Mouse (Mus musculus): ENCODE measurements around the gene Ehf. TPM values are rescaled to one million over a fixed set of nuclear protein-coding genes. Genes with fewer than 3 reads are reported as not detected.
A peak's percentile ranks its signal among the peaks of the same experiment; 100 is the strongest.

The Ehf gene
- polyA plus RNA-seq, 1 experiment from 2014 or later = 0.09 TPM

DNA sequence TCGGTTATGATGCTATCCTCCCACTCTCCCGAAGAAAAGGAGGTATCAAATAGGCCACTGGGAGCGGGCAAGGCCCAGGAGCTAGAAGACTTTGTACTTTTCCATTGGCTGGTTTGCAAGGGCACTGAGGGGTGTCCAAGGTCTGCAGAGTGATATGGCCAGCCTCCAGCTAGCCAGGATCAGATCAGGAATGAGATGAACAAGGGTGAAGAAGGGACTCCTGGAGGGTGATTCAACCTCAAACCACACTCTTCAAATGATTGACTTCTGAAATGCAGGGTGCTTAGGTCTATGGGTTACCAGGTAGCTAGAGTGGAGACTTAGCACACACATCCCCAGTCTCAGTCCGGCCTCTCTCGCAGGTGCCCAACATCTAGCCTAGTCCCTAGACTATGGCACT is 9.3 kb downstream of the Ehf start:
- H3K27me3 ChIP-seq (replicated peaks) = peaks cover 3% of the 10 kb centered on the region
- H3K27ac ChIP-seq (replicated peaks) = no peak overlapping the region
- H3K4me3 ChIP-seq = no peak overlapping the region
- H3K36me3 ChIP-seq = no peaks in the 10 kb centered on the region
- no peaks in the 10 kb centered on the region for H3K9me3 ChIP-seq
- H3K9ac ChIP-seq = no peak overlapping the region
- H3K4me1 ChIP-seq = peaks cover 16% of the 10 kb centered on the region
- no peak overlapping the region for H3K4me2 ChIP-seq
- no peak for ATAC-seq (ENCODE audit: extremely low read depth, insufficient number of reproducible peaks, low FRiP score, low TSS enrichment)
- 66% methylated on average over 5 of the region's 5 CpGs for WGBS

DNA sequence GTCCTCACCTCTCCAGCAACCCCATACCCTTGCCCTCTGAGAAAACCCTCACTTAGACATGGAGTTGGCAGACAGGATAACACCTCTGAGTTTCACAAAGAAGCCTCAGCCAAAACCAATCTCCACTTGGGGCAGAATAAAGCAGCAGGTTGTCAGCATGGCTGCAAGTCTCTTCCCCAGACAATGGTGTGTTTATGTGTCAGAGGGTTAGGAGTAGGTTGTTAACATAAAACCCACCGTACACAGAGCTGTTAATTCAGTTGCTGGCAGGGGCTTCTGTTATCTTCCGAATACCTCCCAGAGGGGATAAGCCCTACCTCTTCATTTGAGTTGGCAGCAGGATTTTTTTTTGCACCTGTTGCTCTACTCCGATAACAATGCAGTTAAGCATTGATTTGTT is 9.9 kb downstream of the Ehf start:
- Histone ChIP-seq H3K4me3 (no peak overlapping the region), H3K4me1 (peaks cover 12% of the 10 kb centered on the region), H3K9ac (no peak overlapping the region), H3K4me2 (no peak overlapping the region), H3K36me3 (no peaks in the 10 kb centered on the region), H3K9me3 (no peaks in the 10 kb centered on the region), H3K27me3 (replicated peaks) (peaks cover 3% of the 10 kb centered on the region), H3K27ac (replicated peaks) (no peak overlapping the region)
- 29% methylated on average over 3 of the region's 3 CpGs for WGBS
- no peak for ATAC-seq (ENCODE audit: extremely low read depth, insufficient number of reproducible peaks, low FRiP score, low TSS enrichment)

- H3K4me2 ChIP-seq = no peak overlapping the region
- no peak overlapping the region for H3K9ac ChIP-seq
- H3K27ac ChIP-seq (replicated peaks) = no peak overlapping the region
- peaks cover 3% of the 10 kb centered on the region; the same call in 1 of the 2 replicates for H3K27me3 ChIP-seq (replicated peaks)
- WGBS = 69% methylated on average over 2 of the region's 2 CpGs
- H3K4me1 ChIP-seq = peaks cover 12% of the 10 kb centered on the region
- no peak for ATAC-seq (ENCODE audit: extremely low read depth, insufficient number of reproducible peaks, low FRiP score, low TSS enrichment)
- H3K9me3 ChIP-seq = no peaks in the 10 kb centered on the region
- H3K36me3 ChIP-seq = no peaks in the 10 kb centered on the region
- no peak overlapping the region for H3K4me3 ChIP-seq
These were observed 12.3 kb downstream of the Ehf start for GRCm38 (mm10) chr2:103290705-103291269.

DNA sequence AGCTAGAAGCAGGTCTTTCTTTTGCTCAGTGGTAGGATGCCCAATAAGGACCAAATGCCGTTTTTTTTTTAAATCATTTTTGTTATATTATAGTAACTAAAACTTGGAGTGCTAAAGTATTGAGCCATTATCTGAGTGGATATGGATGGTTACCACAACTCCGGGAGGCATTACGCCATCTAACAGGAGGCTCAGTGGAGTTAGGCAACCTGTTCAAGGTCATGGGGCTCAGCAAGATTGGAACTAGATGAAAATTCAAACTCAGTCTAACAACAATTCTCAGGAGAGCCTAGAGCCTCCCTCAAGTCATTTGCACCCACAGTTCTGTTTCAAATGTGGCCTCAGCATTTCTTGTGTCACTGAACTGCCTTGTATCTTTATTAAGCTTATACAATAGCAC is 12.9 kb downstream of the Ehf start:
- Histone ChIP-seq H3K4me3 (no peak overlapping the region), H3K9ac (no peak overlapping the region), H3K27me3 (replicated peaks) (no peaks in the 10 kb centered on the region), H3K9me3 (no peaks in the 10 kb centered on the region), H3K27ac (replicated peaks) (no peak overlapping the region), H3K4me2 (no peak overlapping the region), H3K4me1 (peaks cover 12% of the 10 kb centered on the region), H3K36me3 (no peaks in the 10 kb centered on the region)
- WGBS = 88% methylated on average over 3 of the region's 3 CpGs
- ATAC-seq (ENCODE audit: extremely low read depth, insufficient number of reproducible peaks, low FRiP score, low TSS enrichment) = no peak

GRCm38 (mm10) chr2:103289407-103289950 is 13.6 kb downstream of the Ehf start:
- Histone ChIP-seq H3K4me3 (no peak overlapping the region), H3K4me1 (peaks cover 11% of the 10 kb centered on the region), H3K36me3 (no peaks in the 10 kb centered on the region), H3K27me3 (replicated peaks) (no peaks in the 10 kb centered on the region), H3K9ac (no peak overlapping the region), H3K9me3 (no peaks in the 10 kb centered on the region), H3K4me2 (no peak overlapping the region), H3K27ac (replicated peaks) (no peak overlapping the region)
- ATAC-seq (ENCODE audit: extremely low read depth, insufficient number of reproducible peaks, low FRiP score, low TSS enrichment) = no peak
- WGBS = 44% methylated on average over 7 of the region's 7 CpGs

GRCm38 (mm10) chr2:103287716-103288115 is 15.4 kb downstream of the Ehf start:
- no peak for ATAC-seq (ENCODE audit: extremely low read depth, insufficient number of reproducible peaks, low FRiP score, low TSS enrichment)
- 83% methylated on average over 5 of the region's 5 CpGs for WGBS
- H3K4me3 ChIP-seq = no peak overlapping the region
- no peaks in the 10 kb centered on the region for H3K36me3 ChIP-seq
- H3K4me2 ChIP-seq = no peak overlapping the region
- peaks cover 15% of the 10 kb centered on the region for H3K4me1 ChIP-seq
- no peaks in the 10 kb centered on the region; the same call in 1 of the 2 replicates for H3K27me3 ChIP-seq (replicated peaks)
- H3K9ac ChIP-seq = no peak overlapping the region
- no peak overlapping the region for H3K27ac ChIP-seq (replicated peaks)
- no peaks in the 10 kb centered on the region for H3K9me3 ChIP-seq

DNA sequence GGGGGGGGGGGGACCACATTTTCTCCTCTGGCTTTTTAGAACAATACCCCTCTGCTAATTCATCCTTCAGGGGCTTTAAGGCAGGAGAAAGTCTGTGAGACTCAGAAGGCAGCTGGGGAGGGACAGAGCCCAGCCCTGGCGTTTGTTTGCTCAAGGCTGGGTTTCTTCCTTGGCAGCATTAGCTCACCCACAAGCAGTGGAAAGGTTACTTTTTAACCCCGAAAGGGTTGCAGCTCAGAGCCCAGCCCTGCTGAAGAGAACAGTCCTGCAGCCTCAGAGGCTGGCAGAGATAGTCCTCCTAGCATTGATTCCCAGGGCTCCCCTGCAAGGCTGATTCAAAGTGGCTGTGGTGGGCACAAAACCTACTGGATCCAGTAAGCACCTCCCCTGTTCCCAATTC is 17.5 kb downstream of the Ehf start:
- Histone ChIP-seq H3K4me3 (no peak overlapping the region), H3K4me2 (no peak overlapping the region), H3K4me1 (peaks cover 24% of the 10 kb centered on the region), H3K9me3 (no peaks in the 10 kb centered on the region), H3K27me3 (replicated peaks) (no peaks in the 10 kb centered on the region; the same call in 1 of the 2 replicates), H3K9ac (no peak overlapping the region), H3K27ac (replicated peaks) (no peak overlapping the region), H3K36me3 (no peaks in the 10 kb centered on the region)
- no peak for ATAC-seq (ENCODE audit: extremely low read depth, insufficient number of reproducible peaks, low FRiP score, low TSS enrichment)
- 50% methylated on average over 2 of the region's 2 CpGs for WGBS

GRCm38 (mm10) chr2:103283730-103284129 is 19.3 kb downstream of the Ehf start:
- ATAC-seq (ENCODE audit: extremely low read depth, insufficient number of reproducible peaks, low FRiP score, low TSS enrichment) = no peak
- H3K4me1 ChIP-seq = peaks cover 15% of the 10 kb centered on the region
- 65% methylated on average over 8 of the region's 8 CpGs for WGBS
- H3K9me3 ChIP-seq = no peaks in the 10 kb centered on the region
- H3K4me2 ChIP-seq = no peak overlapping the region
- H3K4me3 ChIP-seq = no peak overlapping the region
- H3K36me3 ChIP-seq = no peaks in the 10 kb centered on the region
- H3K9ac ChIP-seq = no peak overlapping the region
- H3K27me3 ChIP-seq (replicated peaks) = no peaks in the 10 kb centered on the region; the same call in 1 of the 2 replicates
- no peak overlapping the region for H3K27ac ChIP-seq (replicated peaks)

DNA sequence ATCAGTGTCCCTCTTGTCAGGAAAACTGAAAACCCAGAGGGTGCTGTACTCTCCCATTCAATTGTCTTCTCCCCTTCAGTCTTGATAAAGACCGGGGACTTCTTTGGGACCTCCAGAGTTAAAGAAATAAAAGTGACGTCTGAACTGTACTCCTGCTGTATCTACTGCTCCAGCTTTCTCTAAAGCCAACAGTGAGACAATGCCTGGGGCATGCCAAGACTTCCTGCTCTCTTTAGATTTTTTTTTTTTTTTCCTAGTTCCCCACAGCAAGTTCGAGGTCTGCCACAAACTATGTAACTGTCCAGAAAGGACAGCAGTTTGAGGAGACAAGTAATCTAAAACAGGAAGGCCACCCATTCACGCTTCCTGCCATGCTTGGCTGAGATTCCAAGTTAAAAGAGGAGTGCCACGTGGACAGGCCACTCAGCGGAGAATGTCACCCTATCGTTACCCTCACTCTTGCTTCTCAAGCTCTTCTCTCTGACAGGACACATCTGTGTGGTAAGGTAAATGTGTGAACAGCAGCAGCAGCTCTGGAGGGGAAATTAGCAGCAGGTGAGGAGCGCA is 20.8 kb downstream of the Ehf start:
- no peaks in the 10 kb centered on the region for H3K36me3 ChIP-seq
- 24% methylated on average over 8 of the region's 8 CpGs for WGBS
- H3K9ac ChIP-seq = no peak overlapping the region
- peaks cover 22% of the 10 kb centered on the region for H3K4me1 ChIP-seq
- H3K4me2 ChIP-seq = peak overlapping the region; percentile 18; the same call in 1 of the 2 replicates
- no peaks in the 10 kb centered on the region; the same call in 1 of the 2 replicates for H3K27me3 ChIP-seq (replicated peaks)
- H3K9me3 ChIP-seq = no peaks in the 10 kb centered on the region
- ATAC-seq (ENCODE audit: extremely low read depth, insufficient number of reproducible peaks, low FRiP score, low TSS enrichment) = no peak
- H3K4me3 ChIP-seq = no peak overlapping the region
- peak overlapping the region; percentile 40; the same call in 1 of the 2 replicates for H3K27ac ChIP-seq (replicated peaks)

DNA sequence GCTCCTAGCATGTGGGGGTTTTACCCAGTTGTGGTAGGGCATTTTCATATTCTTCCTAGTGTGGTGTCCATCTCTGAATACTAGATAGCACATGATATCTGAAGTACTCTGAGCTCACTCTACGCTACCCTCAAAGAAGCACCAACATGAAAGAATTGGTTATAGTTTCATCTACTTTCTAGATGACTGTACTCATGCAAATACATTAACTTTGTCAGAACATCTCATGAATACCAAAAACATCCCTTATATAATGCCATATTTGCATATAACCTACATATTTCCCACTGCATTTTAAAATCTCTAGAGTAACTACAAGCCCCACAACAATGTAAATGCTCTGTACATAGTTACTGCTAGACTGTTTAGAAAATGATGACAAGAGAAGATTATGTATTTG is 23.2 kb downstream of the Ehf start:
- 93% methylated on average over 1 of the region's 1 CpGs for WGBS

GRCm38 (mm10) chr2:103278476-103278875 is 24.6 kb downstream of the Ehf start:
- H3K4me3 ChIP-seq = no peak overlapping the region
- H3K27me3 ChIP-seq (replicated peaks) = no peaks in the 10 kb centered on the region; the same call in 1 of the 2 replicates
- ATAC-seq (ENCODE audit: extremely low read depth, insufficient number of reproducible peaks, low FRiP score, low TSS enrichment) = no peak
- 32% methylated on average over 1 of the region's 1 CpGs for WGBS
- H3K27ac ChIP-seq (replicated peaks) = no peak overlapping the region
- H3K4me2 ChIP-seq = no peak overlapping the region
- H3K36me3 ChIP-seq = no peaks in the 10 kb centered on the region
- H3K9me3 ChIP-seq = no peaks in the 10 kb centered on the region
- no peak overlapping the region for H3K9ac ChIP-seq
- H3K4me1 ChIP-seq = peaks cover 23% of the 10 kb centered on the region

More for the DNA sequence above, 23.2 kb downstream of the Ehf start:
- no peaks in the 10 kb centered on the region for H3K36me3 ChIP-seq
- peaks cover 23% of the 10 kb centered on the region for H3K4me1 ChIP-seq
- no peaks in the 10 kb centered on the region for H3K9me3 ChIP-seq
- H3K27me3 ChIP-seq (replicated peaks) = no peaks in the 10 kb centered on the region; the same call in 1 of the 2 replicates
- no peak for ATAC-seq (ENCODE audit: extremely low read depth, insufficient number of reproducible peaks, low FRiP score, low TSS enrichment)
- H3K4me2 ChIP-seq = no peak overlapping the region
- H3K4me3 ChIP-seq = no peak overlapping the region
- no peak overlapping the region for H3K9ac ChIP-seq
- H3K27ac ChIP-seq (replicated peaks) = no peak overlapping the region

DNA sequence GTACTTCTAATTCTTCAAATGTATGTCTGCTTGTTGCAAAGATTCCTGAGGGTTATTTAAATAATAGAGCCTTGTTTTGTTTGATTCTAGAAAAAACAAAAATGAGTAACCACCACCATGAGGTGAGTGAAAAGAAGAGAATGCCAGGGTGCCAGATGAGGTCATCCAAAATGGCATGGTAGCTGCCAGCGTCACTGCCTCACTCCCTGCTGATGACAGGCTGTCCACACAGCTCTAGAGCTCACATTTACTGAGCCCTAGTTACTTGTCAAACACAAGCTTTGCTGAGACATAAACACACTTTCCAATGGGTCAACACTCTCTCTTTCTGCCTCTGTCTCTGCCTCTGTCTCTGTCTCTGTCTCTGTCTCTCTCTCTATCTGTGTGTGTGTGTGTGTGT is 25.3 kb downstream of the Ehf start:
- Histone ChIP-seq H3K27ac (replicated peaks) (no peak overlapping the region), H3K4me3 (no peak overlapping the region)
- ATAC-seq (ENCODE audit: extremely low read depth, insufficient number of reproducible peaks, low FRiP score, low TSS enrichment) = no peak

More for the DNA sequence above, 25.3 kb downstream of the Ehf start:
- WGBS = 28% methylated on average over 1 of the region's 1 CpGs
- H3K4me2 ChIP-seq = no peak overlapping the region
- H3K36me3 ChIP-seq = no peaks in the 10 kb centered on the region
- H3K4me1 ChIP-seq = peaks cover 20% of the 10 kb centered on the region
- H3K9me3 ChIP-seq = no peaks in the 10 kb centered on the region
- no peaks in the 10 kb centered on the region for H3K27me3 ChIP-seq (replicated peaks)
- no peak overlapping the region for H3K9ac ChIP-seq
